In the genomic region with DNA sequence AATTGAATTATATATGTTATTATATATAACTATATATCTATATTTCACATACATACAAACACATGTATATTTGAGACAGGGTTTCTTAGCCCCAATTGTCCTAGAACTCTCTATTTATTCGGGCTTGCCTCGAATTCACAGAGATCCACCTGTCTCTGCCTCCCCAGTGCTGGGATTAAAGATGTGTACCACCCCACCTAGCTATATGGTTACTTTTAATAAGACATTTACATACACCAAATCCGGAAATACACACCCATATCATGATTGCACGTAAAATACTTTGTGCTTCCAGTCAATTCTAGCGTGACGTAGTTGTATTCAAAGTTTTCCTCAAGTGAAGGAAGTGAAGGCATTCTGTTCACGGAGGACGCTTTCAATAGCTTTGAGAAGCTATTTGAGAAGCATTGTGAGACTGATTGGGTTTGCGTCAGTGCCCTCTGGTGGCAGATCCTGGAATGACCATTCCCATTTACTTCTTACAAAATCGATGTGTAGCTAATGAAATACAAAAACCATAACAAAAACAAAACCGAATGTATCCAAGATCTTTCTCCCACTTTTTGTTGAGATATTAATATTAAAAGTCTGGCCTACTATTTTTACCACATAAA, we compare ENCODE assay signal across 9 mouse cellular contexts.
A peak's percentile ranks its signal among the peaks of the same experiment; 100 is the strongest.
DNase-seq lines count a peak whose midpoint lies in the region; ATAC-seq and TF ChIP-seq lines count a peak whose summit lies in the region.
"Had no signal": no experiment of that assay in that cellular context is flagged by ENCODE, and none has a peak within 500 bp of the region (broad histone marks: within the 10 kb centered on the region; RNA-seq: fewer than 3 reads in every experiment).

No protein-coding gene starts in this region.

- H3K36me3 ChIP-seq in G1E (replicated peaks): no peaks in the 10 kb centered on the region
- no peaks in the 10 kb centered on the region for H3K36me3 ChIP-seq in embryonic facial prominence, embryonic 15.5 days
- no peaks in the 10 kb centered on the region for H3K36me3 ChIP-seq in heart, embryonic 15.5 days
- H3K36me3 ChIP-seq in lung, embryonic 15.5 days: no peaks in the 10 kb centered on the region
- H3K36me3 ChIP-seq: neural tube, embryonic 12.5 days had no signal

- H3K4me3 ChIP-seq in G1E (ENCODE audit: low read depth, low read length): no peak overlapping the region
- no peak overlapping the region for H3K4me3 ChIP-seq in bone marrow, adult 2 months (replicated peaks; ENCODE audit: control insufficient read depth, low read depth, low read length)
- H3K4me3 ChIP-seq in embryonic facial prominence, embryonic 15.5 days (replicated peaks): no peak overlapping the region
- 0 out of 2 replicates have a peak overlapping the region, but pooled peaks have one; percentile 17 for H3K4me3 ChIP-seq in heart, embryonic 15.5 days
- H3K4me3 ChIP-seq in layer of hippocampus, adult 2 months: no peak overlapping the region
- H3K4me3 ChIP-seq in lung, embryonic 15.5 days: no peak overlapping the region
- H3K4me3 ChIP-seq: neural tube, embryonic 12.5 days had no signal

- TF ChIP-seq CTCF in G1E (IDR thresholded peaks at IDR 0.05; ENCODE audit: low read depth, low read length): peak; percentile 80
- TF ChIP-seq CTCF in bone marrow, adult 2 months (IDR thresholded peaks at IDR 0.05; ENCODE audit: control insufficient read depth, insufficient read depth, low read length): peak; percentile 48
- TF ChIP-seq CTCF in layer of hippocampus, adult 2 months (conservative IDR thresholded peaks at IDR 0.05): peak; percentile 96

- WGBS in bone marrow, adult 2 months: 9% methylated on average over 11 of the region's 11 CpGs
- WGBS in embryonic facial prominence, embryonic 15.5 days: 20% methylated on average over 11 of the region's 11 CpGs
- WGBS in heart, embryonic 15.5 days: 21% methylated on average over 11 of the region's 11 CpGs
- 16% methylated on average over 11 of the region's 11 CpGs for WGBS in lung, embryonic 15.5 days

- no peak for ATAC-seq in G1E (ENCODE audit: extremely low read depth, insufficient number of reproducible peaks, low FRiP score, poor library complexity, severe bottlenecking)
- ATAC-seq in embryonic facial prominence, embryonic 15.5 days (ENCODE audit: insufficient number of reproducible peaks, low FRiP score, low TSS enrichment, low read depth): no peak
- no peak for ATAC-seq in heart, embryonic 15.5 days (replicated peaks; ENCODE audit: insufficient number of reproducible peaks, insufficient read depth, low FRiP score, low read depth)
- ATAC-seq in lung, embryonic 15.5 days (ENCODE audit: borderline replicate concordance, extremely low read depth, low FRiP score, low TSS enrichment): no peak

- peaks cover 29% of the 10 kb centered on the region for H3K27me3 ChIP-seq in G1E (ENCODE audit: insufficient read depth, low read length)
- H3K27me3 ChIP-seq in embryonic facial prominence, embryonic 15.5 days: no peaks in the 10 kb centered on the region
- no peaks in the 10 kb centered on the region for H3K27me3 ChIP-seq in heart, embryonic 15.5 days
- no peaks in the 10 kb centered on the region for H3K27me3 ChIP-seq in lung, embryonic 15.5 days
- H3K27me3 ChIP-seq: neural tube, embryonic 12.5 days had no signal

- peak; percentile 23 for DNase-seq in G1E (ENCODE audit: low spot score)
- peak; percentile 59 to 80 for DNase-seq in layer of hippocampus, adult 2 months (ENCODE audit: low spot score in 2 of 2)
- DNase-seq in retina, adult 2 months (ENCODE audit: low read depth, low spot score): peak; percentile 65
- peak; percentile 79 for DNase-seq in thymus, postnatal 25 days

- 0 out of 2 replicates have a peak overlapping the region, but pooled peaks have one; percentile 4 for H3K4me2 ChIP-seq in embryonic facial prominence, embryonic 15.5 days (replicated peaks)
- peak overlapping the region; percentile 48 for H3K4me2 ChIP-seq in heart, embryonic 15.5 days
- H3K4me2 ChIP-seq in lung, embryonic 15.5 days: peak overlapping the region; percentile 15
- H3K4me2 ChIP-seq: neural tube, embryonic 12.5 days had no signal

- no peak for TF ChIP-seq POLR2A in bone marrow, adult 2 months (IDR thresholded peaks at IDR 0.05; ENCODE audit: borderline replicate concordance, control insufficient read depth, low read depth, low read length)

- H3K4me1 ChIP-seq in G1E (ENCODE audit: insufficient read depth, low read depth, low read length): peaks cover 6% of the 10 kb centered on the region; the same call in 1 of the 2 replicates
- H3K4me1 ChIP-seq in bone marrow, adult 2 months (ENCODE audit: control insufficient read depth, insufficient read depth, low read length): no peaks in the 10 kb centered on the region
- H3K4me1 ChIP-seq in embryonic facial prominence, embryonic 15.5 days: peaks cover 8% of the 10 kb centered on the region; the same call in 1 of the 2 replicates
- H3K4me1 ChIP-seq in heart, embryonic 15.5 days (replicated peaks): no peaks in the 10 kb centered on the region
- H3K4me1 ChIP-seq in lung, embryonic 15.5 days: no peaks in the 10 kb centered on the region
- H3K4me1 ChIP-seq: neural tube, embryonic 12.5 days had no signal

- no peak overlapping the region for H3K27ac ChIP-seq in bone marrow, adult 2 months (ENCODE audit: control insufficient read depth, insufficient read depth, low read depth, low read length, poor library complexity)
- H3K27ac ChIP-seq in embryonic facial prominence, embryonic 15.5 days (replicated peaks): no peak overlapping the region
- H3K27ac ChIP-seq in heart, embryonic 15.5 days: no peak overlapping the region
- no peak overlapping the region for H3K27ac ChIP-seq in layer of hippocampus, adult 2 months
- H3K27ac ChIP-seq in lung, embryonic 15.5 days: no peak overlapping the region
- H3K27ac ChIP-seq: neural tube, embryonic 12.5 days had no signal

- H3K9ac ChIP-seq in embryonic facial prominence, embryonic 15.5 days: no peak overlapping the region
- H3K9ac ChIP-seq in heart, embryonic 15.5 days: no peak overlapping the region
- H3K9ac ChIP-seq in lung, embryonic 15.5 days: no peak overlapping the region
- H3K9ac ChIP-seq: neural tube, embryonic 12.5 days had no signal

- no peaks in the 10 kb centered on the region for H3K9me3 ChIP-seq in G1E (replicated peaks)
- no peaks in the 10 kb centered on the region for H3K9me3 ChIP-seq in embryonic facial prominence, embryonic 15.5 days (replicated peaks)
- H3K9me3 ChIP-seq in heart, embryonic 15.5 days (replicated peaks): no peaks in the 10 kb centered on the region
- no peaks in the 10 kb centered on the region for H3K9me3 ChIP-seq in lung, embryonic 15.5 days
- H3K9me3 ChIP-seq: neural tube, embryonic 12.5 days had no signal

Comparison
In these comparisons a context has a peak if more than half of its experiments do, and no peak if none do; other contexts are left out.
1. DNase-seq: peak in every context shown above with its lines; median percentile 79 in thymus, postnatal 25 days; 70 in layer of hippocampus, adult 2 months; 65 in retina, adult 2 months; 23 in G1E.